Mouse (Mus musculus) forelimb bud, embryonic 11.5 days (tissue): ENCODE data around the gene Dlk2.
A peak's percentile ranks its signal among the peaks of the same experiment; 100 is the strongest.

Experiments
- DNase-seq: peaks from one replicate; pipeline ENCODE4 v3.0.0-alpha.2; 2012; ENCODE audit warnings: low read depth, low spot score

The Dlk2 gene

GRCm38 (mm10) chr17:46297364-46298219 is at the start of gene Dlk2:
TSS of gene Dlk2 (plus strand) at chr17:46297421.
- no peak for DNase-seq

- DNase-seq = peak; percentile 95
These were observed 49.6 kb upstream of the Dlk2 start, which contains the start of the genes Polr1c and Yipf3 for GRCm38 (mm10) chr17:46247512-46248188. TSS of gene Polr1c (minus strand) at chr17:46248054. TSS of gene Yipf3 (plus strand) at chr17:46248080.

- no peak for DNase-seq
These were observed 49.1 kb upstream of the Dlk2 start for GRCm38 (mm10) chr17:46248189-46248522.

- DNase-seq = no peak
These were observed 46.0 kb upstream of the Dlk2 start for GRCm38 (mm10) chr17:46251174-46251573.

- DNase-seq = peak; percentile 49
These were observed 44.4 kb upstream of the Dlk2 start for GRCm38 (mm10) chr17:46252571-46253451.

DNA sequence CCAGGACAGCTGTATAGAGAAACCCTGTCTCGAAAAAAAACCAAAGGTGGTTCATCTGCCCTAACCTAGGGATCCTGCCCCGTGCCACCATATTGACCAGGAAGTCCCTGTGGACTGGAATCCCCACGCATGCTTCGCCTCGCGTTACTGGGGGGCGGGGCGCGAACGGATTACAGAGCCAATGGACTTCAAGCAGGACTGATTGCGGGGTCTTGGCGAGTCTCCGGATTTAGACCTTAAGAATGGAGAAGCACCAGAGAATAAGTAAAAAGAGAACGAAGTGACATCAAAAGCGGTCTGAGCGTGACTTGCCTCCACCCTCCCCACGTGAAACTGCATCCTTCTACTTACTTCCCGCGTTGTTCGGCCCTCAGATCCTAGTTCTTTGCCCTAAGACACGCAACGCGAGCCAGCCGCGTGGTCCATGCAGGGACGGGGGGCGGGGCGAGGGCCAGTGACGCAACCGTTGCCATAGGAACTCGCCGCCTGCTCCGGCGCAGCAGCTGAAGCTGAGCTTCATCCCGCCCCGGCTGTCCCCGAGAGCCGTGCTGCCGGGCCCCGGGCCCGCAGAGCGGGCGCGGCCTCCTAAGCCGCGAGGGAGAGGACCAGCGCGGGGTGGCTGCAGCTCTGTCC is 43.7 kb upstream of the Dlk2 start, which contains the start of gene Lrrc73:
Gene Lrrc73, plus strand, starts transcription at position 80 of the 633 bp plus-strand sequence.
- peak; percentile 84 for DNase-seq

DNA sequence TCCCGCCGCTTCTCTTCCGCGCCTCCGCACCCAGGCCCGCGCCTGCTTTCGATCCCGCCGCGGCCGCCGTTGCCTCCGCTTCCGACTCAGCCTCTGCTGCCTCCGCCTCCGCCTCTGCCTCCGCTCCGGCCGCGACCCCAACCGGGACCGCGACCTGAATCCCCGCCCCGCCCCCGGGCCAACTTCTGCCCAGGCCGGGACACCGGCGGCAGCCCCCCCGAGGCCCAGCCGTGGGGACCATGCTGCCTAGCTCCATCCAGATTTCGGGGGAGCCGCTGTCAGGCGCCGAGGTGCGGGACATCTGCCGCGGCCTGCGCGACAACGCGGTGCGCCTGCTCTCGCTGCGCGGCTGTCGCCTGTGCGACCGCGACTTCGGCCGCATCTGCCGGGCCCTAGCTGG is 43.1 kb upstream of the Dlk2 start:
- DNase-seq = no peak

- DNase-seq = no peak
These were observed 42.1 kb upstream of the Dlk2 start for GRCm38 (mm10) chr17:46255147-46255546.

- DNase-seq = no peak
These were observed 38.8 kb upstream of the Dlk2 start for GRCm38 (mm10) chr17:46258279-46259053.

DNA sequence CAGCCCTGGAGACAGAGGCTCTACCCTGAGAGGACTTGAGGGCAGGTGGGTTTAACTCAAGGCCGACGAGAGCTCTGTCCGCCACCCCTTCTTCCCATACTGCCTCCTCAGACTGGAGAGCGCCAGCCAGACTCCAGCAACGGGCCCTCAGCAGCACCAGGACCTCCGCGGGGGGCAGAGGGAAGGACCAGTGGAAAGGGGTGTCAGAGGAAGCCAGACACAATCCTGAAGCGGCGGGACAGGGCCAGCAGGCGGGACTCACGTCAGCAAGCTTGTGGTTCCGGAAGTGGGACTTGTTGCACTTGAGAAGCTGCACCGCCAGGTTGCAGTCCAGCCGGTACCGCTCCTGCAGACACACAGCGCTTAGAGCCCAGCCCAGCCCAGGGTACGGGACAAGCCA is 37.5 kb upstream of the Dlk2 start:
- DNase-seq = no peak

DNA sequence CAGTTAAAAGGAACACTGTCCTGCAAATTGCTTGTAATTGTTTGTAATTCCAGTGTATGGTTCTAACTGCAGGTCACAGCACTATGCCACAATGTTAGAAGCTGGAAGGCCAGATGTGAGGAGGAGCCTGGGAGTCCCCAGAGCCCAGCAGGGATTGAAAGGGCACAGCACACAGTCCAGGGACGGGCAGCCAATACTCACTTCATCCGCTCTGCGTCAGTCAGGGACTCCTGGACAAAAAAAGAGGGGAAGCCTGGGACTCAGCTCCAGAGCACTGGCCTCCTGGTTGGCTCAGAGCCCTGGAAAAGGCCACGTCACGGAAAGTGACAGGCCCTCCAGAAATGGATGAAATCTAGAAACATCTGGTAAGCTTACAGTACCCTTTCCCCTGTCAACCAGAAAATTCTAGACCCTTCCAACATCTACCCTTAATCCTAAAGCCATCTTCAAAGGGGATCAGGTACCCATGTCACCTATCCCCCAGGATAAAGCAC is 35.0 kb upstream of the Dlk2 start:
- no peak for DNase-seq

DNA sequence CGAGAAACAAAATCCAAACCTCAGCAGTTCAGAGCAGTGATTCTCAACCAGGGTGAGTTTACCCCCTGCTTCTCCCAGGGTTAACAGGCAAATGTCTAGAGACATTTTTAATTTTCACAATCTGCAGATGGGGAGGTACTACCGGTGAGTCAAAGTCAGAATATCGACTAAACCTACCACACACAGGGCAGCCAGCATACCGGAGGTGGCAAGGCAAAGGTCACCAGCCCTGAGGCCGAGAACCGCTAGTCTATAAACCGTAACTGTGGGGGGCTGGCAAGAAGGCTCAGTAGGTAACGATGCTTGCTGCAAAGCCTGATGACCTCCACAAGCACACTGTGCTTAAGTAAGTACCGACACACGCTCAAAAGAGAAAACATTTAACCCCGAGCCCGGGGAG is 31.7 kb upstream of the Dlk2 start:
- no peak for DNase-seq

DNA sequence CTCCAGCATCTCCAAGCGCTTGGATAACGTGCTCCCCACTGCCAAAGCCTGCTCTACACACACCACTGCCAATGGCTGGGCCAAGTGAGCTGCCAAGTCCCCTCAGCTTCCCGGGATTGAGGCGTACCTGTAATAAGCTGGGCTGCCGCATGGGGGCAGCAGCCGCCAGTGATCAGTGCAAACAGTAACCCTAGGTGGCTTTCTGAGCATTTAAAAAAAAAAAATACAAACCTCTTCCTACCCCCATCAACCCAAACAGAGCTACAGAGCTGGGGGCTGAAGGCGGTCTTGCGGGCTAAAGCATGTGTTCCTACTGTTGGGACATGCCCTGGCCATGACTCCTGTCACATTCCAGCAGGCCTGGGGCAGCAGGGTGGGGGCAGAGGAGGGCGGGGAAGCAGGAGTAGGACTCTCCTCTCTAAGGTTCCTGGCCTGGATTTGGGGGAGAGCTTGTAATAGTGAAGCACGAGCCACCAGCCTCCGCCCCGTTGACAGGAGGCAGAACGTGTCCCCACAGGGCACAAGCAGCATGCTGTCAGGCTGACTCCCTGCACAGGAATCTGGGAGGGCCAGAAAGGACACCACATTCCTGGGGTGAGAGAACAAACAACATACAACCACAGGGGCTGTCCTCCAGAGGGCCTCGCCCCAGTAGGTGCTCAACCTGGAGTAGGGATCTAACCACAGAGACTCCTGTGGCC is 31.2 kb upstream of the Dlk2 start:
- peak; percentile 78 for DNase-seq

- no peak for DNase-seq
These were observed 30.2 kb upstream of the Dlk2 start for GRCm38 (mm10) chr17:46266986-46267385.

GRCm38 (mm10) chr17:46267511-46267910 is 29.7 kb upstream of the Dlk2 start:
- no peak for DNase-seq

GRCm38 (mm10) chr17:46268026-46268720 is 29.0 kb upstream of the Dlk2 start:
- no peak for DNase-seq

GRCm38 (mm10) chr17:46269771-46270534 is 27.3 kb upstream of the Dlk2 start:
- DNase-seq = no peak

DNA sequence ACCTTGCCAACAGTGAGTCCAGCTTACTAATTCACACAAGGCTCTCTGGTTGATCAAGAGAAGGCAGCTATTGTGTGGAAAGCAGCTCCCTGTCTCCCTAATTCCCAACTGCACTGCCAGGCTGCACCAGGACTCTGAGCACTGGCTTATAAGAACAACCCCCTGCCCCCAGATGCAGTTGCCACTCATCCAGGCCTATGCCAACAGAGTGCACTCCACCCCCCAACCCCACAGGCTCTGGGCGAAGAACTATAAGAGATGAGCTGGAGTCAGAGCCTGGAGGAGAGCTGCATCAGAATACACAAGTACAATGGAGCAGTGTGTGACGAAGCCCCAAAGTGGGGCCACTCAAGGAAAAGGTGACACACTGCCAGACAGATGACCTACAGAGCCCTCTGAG is 25.2 kb upstream of the Dlk2 start:
- no peak for DNase-seq
